Mouse (Mus musculus) G1E (cell line): ENCODE measurements at regions not wholly inside any gene's neighbourhood (a gene's known extent, or its start where the extent isn't known, plus 50 kb on each side); places are given as distances from the start of the nearest gene placed in this dataset.

Experiments
- ATAC-seq: 2 replicates; pipeline ENCODE4 v1.8.0; 2016; ENCODE audit warnings: mild to moderate bottlenecking; ENCODE audit not compliant: insufficient number of reproducible peaks, poor library complexity, low FRiP score, severe bottlenecking; ENCODE audit errors: extremely low read depth
- DNase-seq: peaks from one replicate; pipeline ENCODE4 v3.0.0; 2012; ENCODE audit warnings: low spot score
- H3K27me3 ChIP-seq: 2 replicates; pipeline ENCODE4 v1.6.1; 2012; ENCODE audit warnings: mild to moderate bottlenecking, low read length, inconsistent platforms; ENCODE audit not compliant: insufficient read depth
- H3K36me3 ChIP-seq: replicated peaks from 2 replicates; pipeline ENCODE3; 2012; ENCODE audit warnings: mild to moderate bottlenecking, inconsistent platforms
- H3K4me1 ChIP-seq: 2 replicates; pipeline ENCODE4 v1.6.1; 2012; ENCODE audit warnings: low read depth, low read length, inconsistent platforms, mixed read lengths; ENCODE audit not compliant: insufficient read depth
- H3K4me3 ChIP-seq: 2 replicates; pipeline ENCODE4 v1.5.1; 2012; ENCODE audit warnings: low read depth, mild to moderate bottlenecking, inconsistent platforms, low read length, moderate library complexity, mixed read lengths
- H3K9me3 ChIP-seq: replicated peaks from 2 replicates; pipeline ENCODE4 v1.6.1; 2012; ENCODE audit warnings: inconsistent platforms
- CTCF ChIP-seq: IDR thresholded peaks from 2 replicates; pipeline ENCODE4 v1.5.1; 2012; ENCODE audit warnings: low read depth, low read length, inconsistent platforms, mixed read lengths
- GATA1 ChIP-seq: IDR thresholded peaks from 2 replicates; pipeline ENCODE4 v1.6.1; 2012; ENCODE audit warnings: borderline replicate concordance, low read length, inconsistent platforms, mixed read lengths
- GATA2 ChIP-seq: IDR thresholded peaks from 2 replicates; pipeline ENCODE4 v1.6.1; 2012; ENCODE audit warnings: low read depth, low read length, inconsistent platforms, borderline replicate concordance
- POLR2AphosphoS5 ChIP-seq: IDR thresholded peaks from 2 replicates; pipeline ENCODE4 v1.6.1; 2012; ENCODE audit warnings: low read depth, low read length, inconsistent platforms; ENCODE audit not compliant: insufficient replicate concordance
- TAL1 ChIP-seq: conservative IDR thresholded peaks from 2 replicates; pipeline ENCODE4 v1.6.1; 2012; ENCODE audit warnings: low read depth, low read length, inconsistent platforms, mixed read lengths

GRCm38 (mm10) chr2:147961633-147962032 is 85.1 kb downstream of the Foxa2 start:
- TF ChIP-seq TAL1 (no peak), GATA1 (no peak), POLR2AphosphoS5 (no peak), GATA2 (no peak), CTCF (no peak)

DNA sequence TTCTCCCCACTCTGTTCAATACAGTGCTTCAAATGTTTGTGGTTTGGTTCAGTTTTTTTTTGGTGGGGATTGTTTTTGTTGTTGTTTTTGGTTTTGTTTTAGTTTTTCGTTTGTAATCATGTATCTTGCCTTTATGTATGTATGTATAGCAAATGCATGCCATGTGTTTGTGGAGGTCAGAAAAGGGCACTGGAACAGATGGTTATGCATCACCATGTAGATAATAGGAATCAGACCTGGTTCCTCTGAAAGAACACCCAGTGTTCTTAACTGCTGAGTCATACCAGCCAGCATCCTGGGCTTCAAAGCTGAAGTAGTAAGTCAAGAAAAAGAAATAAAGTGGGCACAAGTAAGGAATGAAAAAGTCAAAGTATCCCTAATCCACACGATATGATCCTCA is 92.6 kb downstream of the Foxa2 start:
- peaks cover 25% of the 10 kb centered on the region for H3K9me3 ChIP-seq
- H3K36me3 ChIP-seq = no peaks in the 10 kb centered on the region
- H3K4me3 ChIP-seq = no peak overlapping the region
- H3K27me3 ChIP-seq = no peaks in the 10 kb centered on the region
- no peak for DNase-seq
- ATAC-seq = no peak
- no peak for TF ChIP-seq POLR2AphosphoS5
- no peak for TF ChIP-seq GATA1
- no peak for TF ChIP-seq CTCF
- no peak for TF ChIP-seq GATA2
- TF ChIP-seq TAL1 = no peak
- H3K4me1 ChIP-seq = no peaks in the 10 kb centered on the region

More at GRCm38 (mm10) chr2:147961633-147962032, 85.1 kb downstream of the Foxa2 start:
- Histone ChIP-seq H3K36me3 (no peaks in the 10 kb centered on the region), H3K9me3 (peaks cover 19% of the 10 kb centered on the region), H3K4me1 (no peaks in the 10 kb centered on the region), H3K27me3 (no peaks in the 10 kb centered on the region), H3K4me3 (no peak overlapping the region)
- no peak for ATAC-seq
- DNase-seq = no peak

DNA sequence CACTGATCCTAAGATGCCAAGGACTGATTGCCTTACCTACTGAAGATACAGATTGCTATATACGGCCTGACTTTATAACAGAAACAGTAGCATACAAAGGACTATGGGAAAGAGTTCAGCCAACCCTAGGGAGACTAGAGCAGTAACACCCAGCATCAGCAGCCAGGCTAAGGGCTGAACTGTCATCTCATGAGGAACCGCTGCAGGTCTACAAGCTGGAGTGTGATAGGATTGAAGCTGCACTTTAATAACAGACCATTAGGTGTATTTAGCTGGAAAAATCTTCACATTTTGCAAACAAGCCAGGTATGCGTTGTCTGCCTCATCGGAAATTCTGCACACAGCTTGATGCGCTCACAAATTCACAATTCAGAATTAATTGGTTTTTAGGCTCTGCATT is 95.5 kb downstream of the Foxa2 start:
- ATAC-seq (no peak), DNase-seq (no peak)
- Histone ChIP-seq H3K4me1 (no peaks in the 10 kb centered on the region), H3K36me3 (no peaks in the 10 kb centered on the region), H3K4me3 (no peak overlapping the region), H3K27me3 (no peaks in the 10 kb centered on the region), H3K9me3 (peaks cover 23% of the 10 kb centered on the region)
- TF ChIP-seq GATA2 (no peak), POLR2AphosphoS5 (no peak), CTCF (no peak), TAL1 (no peak), GATA1 (no peak)

DNA sequence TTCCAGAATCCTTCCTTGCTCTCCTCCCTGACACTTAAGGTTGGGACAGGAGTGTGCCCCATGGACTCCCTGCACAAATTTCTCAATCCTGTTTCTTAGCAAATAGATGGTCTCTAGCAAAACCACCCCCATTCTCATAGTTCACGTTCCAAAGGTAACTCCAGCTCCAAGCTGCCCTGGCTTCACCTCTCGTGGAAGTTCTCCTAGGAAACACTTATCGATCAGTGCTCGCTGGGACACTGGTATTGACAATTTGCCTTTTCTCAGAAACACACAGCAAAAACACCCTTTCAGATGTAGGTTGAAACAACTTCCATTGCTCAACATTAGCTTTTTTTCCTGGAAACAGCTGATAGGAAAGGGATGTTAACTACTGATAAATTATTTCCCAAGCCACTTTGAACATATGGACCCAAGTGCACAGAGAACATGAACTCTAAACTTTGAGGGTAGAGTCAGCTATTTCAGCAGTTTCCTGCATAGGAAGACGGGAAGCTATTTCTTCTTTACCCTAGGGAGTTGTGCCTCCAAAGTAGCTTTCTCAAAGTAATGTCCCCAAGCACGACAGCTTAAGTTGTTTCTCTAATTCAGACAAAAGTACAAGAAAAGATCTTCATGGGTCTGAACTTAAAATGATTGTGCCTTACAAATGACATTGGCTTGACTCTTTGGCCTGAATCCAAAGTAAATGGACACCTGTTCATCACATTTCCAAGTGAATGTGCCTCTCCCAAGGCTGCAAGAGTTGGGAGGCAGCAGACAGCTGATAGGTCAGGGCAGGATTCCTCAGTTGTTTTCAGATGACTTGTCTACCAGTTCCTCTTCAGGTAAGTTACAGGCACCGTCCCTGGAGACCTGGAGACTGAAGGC is 102.4 kb downstream of the Foxa2 start:
- Histone ChIP-seq H3K36me3 (no peaks in the 10 kb centered on the region), H3K9me3 (peaks cover 14% of the 10 kb centered on the region), H3K4me1 (no peaks in the 10 kb centered on the region), H3K27me3 (no peaks in the 10 kb centered on the region), H3K4me3 (no peak overlapping the region)
- ATAC-seq (no peak), DNase-seq (no peak)
- TF ChIP-seq TAL1 (no peak), CTCF (no peak), POLR2AphosphoS5 (no peak), GATA1 (no peak)

- no peak overlapping the region for H3K4me3 ChIP-seq
- ATAC-seq (no peak), DNase-seq (no peak)
- no peaks in the 10 kb centered on the region for H3K36me3 ChIP-seq
- peaks cover 19% of the 10 kb centered on the region for H3K9me3 ChIP-seq
- TF ChIP-seq TAL1 (no peak), GATA1 (no peak)
- H3K4me1 ChIP-seq = no peaks in the 10 kb centered on the region
- H3K27me3 ChIP-seq = no peaks in the 10 kb centered on the region
These were observed 104.2 kb downstream of the Foxa2 start for GRCm38 (mm10) chr2:147942591-147942990.

- H3K36me3 ChIP-seq = no peaks in the 10 kb centered on the region
- DNase-seq = no peak
- peaks cover 19% of the 10 kb centered on the region for H3K9me3 ChIP-seq
- TF ChIP-seq GATA1 = no peak
- no peak for TF ChIP-seq POLR2AphosphoS5
- TF ChIP-seq TAL1 = no peak
- TF ChIP-seq CTCF = no peak
- no peak for TF ChIP-seq GATA2
- ATAC-seq = no peak
- H3K4me3 ChIP-seq = no peak overlapping the region
- no peaks in the 10 kb centered on the region for H3K4me1 ChIP-seq
- H3K27me3 ChIP-seq = no peaks in the 10 kb centered on the region
These were observed 105.5 kb downstream of the Foxa2 start for GRCm38 (mm10) chr2:147941319-147941718.
